Mouse (Mus musculus) layer of hippocampus, postnatal 14 days (tissue): ENCODE results near the gene Prss45. TPM values are rescaled to one million over a fixed set of nuclear protein-coding genes. Genes with fewer than 3 reads are reported as not detected.
"Not testable (repeated sequence)": the region's sequence is repeated elsewhere in the genome, so short reads cannot be mapped to it uniquely, and the experiment has no call there.

Experiments
- DNase-seq, 2 experiments: peaks; one replicate each; pipeline ENCODE4 v3.0.0; 2021 to 2022; ENCODE audit warnings: low spot score in 2 of 2, mixed read lengths in 1 of 2
- long read RNA-seq, 2 experiments: library from polyadenylated mRNA; stranded (forward); transcript quantifications; one replicate each; pipeline ENCODE4 v2.0.0; 2021
- total RNA-seq, 2 experiments: library from RNA; stranded (reverse); gene quantifications; 2 replicates each; pipeline ENCODE4 v1.2.3; 2021

The Prss45 gene
- total RNA-seq = under 1 TPM; 0.31 to 0.65 TPM
- long read RNA-seq, experiment 1 = 0 reads
- long read RNA-seq, experiment 2 = 0 reads

DNA sequence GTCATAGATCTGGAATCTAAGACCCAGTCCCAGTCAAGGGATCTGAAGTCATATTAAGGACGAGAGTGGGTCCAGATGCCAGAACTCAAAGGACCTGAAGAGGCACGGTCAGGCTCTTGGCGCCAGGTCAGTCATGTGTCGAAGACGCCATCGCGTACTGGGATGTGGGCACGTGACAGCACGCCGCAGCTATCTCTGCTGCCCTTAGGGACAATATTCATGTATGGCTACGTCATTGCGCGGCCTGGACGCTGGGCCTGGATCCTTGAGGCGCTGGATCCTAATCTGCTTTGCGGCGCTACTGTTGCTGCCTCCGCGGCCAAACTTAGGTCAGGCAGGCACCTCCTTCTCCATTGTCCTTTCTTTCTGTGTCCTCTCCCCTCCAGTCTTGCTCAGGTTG lies at the start of gene Prss45:
Prss45 (plus strand) TSS at position 178 of the 400 bp plus-strand sequence.
- no peak for DNase-seq

GRCm38 (mm10) chr9:110788169-110788568 lies 46.2 kb upstream of the Prss45 start:
- DNase-seq = no peak

- no peak for DNase-seq
Measured at GRCm38 (mm10) chr9:110790462-110790861, 43.9 kb upstream of the Prss45 start.

- DNase-seq = no peak
Measured at GRCm38 (mm10) chr9:110797013-110797412, 37.4 kb upstream of the Prss45 start.

GRCm38 (mm10) chr9:110797866-110798265 lies 36.5 kb upstream of the Prss45 start, which contains the start of gene Prss42:
TSS of gene Prss42 (plus strand) at chr9:110798166.
- DNase-seq = no peak

GRCm38 (mm10) chr9:110800834-110801479 lies 33.4 kb upstream of the Prss45 start:
- DNase-seq = no peak

GRCm38 (mm10) chr9:110803294-110803693 lies 31.1 kb upstream of the Prss45 start:
- DNase-seq = no peak

- no peak for DNase-seq
Measured at GRCm38 (mm10) chr9:110810051-110810450, 24.3 kb upstream of the Prss45 start.

DNA sequence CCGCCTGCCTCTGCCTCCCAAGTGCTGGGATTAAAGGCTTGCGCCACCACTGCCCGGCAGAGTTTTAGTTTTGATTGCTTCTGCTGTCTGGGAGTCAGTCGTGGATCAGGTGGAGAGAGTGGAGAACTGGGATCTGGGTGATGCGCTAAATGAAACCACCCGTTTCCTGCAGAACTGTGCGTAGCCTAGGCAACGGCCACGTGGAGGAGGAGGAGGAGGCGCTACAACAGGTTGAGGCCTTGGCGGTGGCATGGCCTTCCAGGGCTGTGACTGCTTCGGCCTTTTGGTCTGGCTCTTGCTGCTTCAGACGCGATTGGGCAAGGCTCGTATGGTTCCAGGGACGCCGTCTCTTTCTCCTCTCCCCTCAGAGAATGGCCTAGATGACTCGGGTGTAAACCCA lies 20.6 kb upstream of the Prss45 start, which contains the start of gene Prss44:
Prss44 (plus strand) TSS at position 206 of the 400 bp plus-strand sequence.
- DNase-seq = no peak

DNA sequence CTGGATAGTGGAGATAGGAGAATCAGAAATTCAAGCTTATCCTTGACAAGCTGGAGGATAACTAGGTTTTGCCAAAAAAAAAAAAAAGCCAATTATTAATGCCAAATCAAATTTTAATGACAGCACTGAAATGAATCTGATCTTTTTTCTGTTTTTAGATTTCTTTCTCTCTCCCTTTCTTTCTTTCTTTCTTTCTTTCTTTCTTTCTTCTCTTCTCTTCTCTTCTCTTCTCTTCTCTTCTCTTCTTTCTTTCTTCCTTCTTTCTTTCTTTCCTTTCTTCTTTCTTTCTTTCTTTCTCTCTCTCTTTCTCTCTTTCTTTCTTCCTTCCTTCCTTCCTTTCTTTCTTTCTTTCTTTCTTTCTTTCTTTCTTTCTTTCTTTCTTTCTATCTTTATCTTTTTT lies 13.8 kb upstream of the Prss45 start:
- not testable (repeated sequence) for DNase-seq

- no peak for DNase-seq
Measured at GRCm38 (mm10) chr9:110821436-110821835, 13.0 kb upstream of the Prss45 start.

DNA sequence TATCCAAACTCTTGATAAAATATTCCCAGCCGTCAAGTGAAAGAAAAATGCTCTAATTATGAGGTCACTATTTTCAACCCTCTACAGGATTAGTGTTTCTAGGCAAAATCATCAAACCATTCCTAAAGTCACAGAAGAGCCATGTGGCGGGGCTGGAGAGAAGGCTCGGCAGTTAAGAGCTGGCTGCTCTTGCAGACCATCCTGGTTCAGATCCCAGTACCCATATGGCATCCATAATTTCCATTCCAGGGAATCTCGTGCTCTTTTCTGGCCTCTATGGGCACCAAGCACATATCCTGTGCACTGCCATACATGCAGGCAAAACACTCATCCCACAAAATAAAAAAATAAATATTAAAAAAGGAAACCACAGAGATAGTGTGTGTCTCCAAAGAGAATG lies 9.0 kb upstream of the Prss45 start:
- peak in 1 of 2 experiments; percentile 15 for DNase-seq

DNA sequence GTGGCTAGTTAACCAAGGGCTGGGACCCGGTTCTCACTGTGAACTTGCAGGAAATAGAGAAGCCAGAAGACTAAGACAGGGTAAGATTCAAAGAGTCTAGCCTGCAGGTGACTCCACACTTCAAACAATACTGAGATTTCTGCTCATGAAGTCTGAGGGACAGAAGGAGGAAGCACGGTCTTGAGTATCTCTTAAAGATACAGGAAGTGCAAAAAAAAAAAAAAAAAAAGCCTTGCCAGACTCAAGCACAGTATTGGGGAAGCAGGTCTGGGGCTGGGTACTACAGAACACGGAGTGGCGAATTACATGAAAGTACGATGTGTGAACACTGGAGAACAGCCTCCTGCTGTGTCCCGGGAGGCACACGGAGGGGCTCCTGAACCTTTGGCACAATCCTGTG lies 8.6 kb upstream of the Prss45 start:
- no peak for DNase-seq

DNA sequence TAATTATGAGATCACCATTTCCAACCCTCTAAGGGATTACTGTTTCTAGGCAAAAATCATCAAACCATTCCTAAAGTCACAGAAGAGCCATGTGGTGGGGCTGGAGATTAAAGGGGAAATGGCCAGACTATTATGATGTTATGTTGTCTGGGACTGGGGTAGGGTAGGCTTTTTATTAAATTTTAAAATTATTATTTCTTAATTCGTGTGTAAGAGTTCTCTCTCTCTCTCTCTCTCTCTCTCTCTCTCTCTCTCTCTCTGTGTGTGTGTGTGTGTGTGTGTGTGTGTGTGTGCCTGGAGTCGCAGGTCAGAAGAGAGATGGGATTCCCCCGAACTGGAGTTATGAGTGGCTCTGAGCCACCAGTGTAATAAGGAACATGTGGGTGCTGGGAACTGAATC lies 8.0 kb upstream of the Prss45 start, which contains the start of gene Prss43:
Prss43 (plus strand) TSS at position 301 of the 400 bp plus-strand sequence.
- no peak for DNase-seq

DNA sequence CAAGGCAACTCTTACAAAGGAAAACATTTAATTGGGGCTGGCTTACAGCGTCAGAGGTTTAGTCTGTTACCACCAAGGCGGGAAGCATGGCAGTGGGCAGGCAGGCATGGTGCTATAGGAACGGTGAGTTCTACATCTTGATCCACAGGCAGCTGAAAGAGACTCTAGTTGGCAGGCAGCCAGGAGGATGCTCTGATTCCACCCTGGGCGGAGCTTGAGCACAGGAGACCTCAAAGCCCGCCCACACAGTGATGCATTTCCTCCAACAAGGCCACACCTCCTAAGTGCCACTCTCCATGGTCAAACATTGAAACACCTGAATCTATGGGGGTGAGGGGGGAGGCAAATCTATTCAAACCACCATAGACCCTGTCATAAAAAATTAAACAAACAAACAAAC lies 1.4 kb upstream of the Prss45 start:
- no peak for DNase-seq

DNA sequence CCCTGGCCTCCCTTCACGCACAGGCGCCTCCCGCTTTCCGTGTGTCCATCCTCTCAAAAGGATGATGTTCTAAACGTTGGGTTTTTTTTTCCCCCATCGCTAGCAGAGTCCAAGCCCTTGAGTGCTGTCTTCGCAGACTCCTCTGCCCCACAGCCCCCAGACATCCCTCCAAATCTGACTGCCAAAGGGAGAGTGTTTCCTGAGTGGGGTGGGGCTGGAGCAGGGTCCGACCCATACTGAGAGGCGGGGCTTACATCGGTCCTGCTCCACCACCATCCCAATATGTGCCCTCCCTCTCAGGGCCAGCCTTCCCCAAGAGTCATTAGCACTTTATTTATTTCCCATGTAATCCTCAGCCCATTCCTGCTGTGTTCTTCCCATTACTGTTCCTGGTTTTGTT lies 573 bp downstream of the Prss45 start:
- DNase-seq = no peak

- peak; percentile 19 to 49 for DNase-seq
Measured at GRCm38 (mm10) chr9:110836112-110836511, 1.7 kb downstream of the Prss45 start.

DNA sequence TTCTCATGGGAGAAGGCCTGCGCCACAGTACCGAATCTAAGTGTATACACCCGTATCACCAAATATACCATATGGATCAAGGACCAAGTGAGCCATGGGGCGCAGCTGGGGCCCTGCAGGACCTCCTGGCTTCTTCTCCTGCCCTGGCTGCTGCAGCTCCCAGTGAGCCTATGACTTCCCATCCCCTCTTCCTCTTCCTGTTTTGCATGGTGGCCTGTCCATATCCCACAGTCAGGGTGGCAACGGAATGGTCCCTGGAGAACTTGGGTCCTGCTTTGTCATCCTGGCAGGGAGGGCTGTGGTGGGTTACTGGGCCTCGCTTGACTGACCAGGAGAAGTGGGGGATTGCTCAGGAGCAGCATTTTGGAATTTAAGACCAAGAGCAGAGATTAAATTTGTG lies 6.5 kb downstream of the Prss45 start:
- DNase-seq = no peak

GRCm38 (mm10) chr9:110841438-110841837 lies 7.0 kb downstream of the Prss45 start:
- no peak for DNase-seq

GRCm38 (mm10) chr9:110844206-110844605 lies 9.8 kb downstream of the Prss45 start, which contains the start of gene Prss46:
TSS of gene Prss46 (plus strand) at chr9:110844506.
- no peak for DNase-seq

GRCm38 (mm10) chr9:110849162-110849561 lies 14.8 kb downstream of the Prss45 start:
- DNase-seq = no peak

GRCm38 (mm10) chr9:110855903-110856302 lies 21.5 kb downstream of the Prss45 start:
- DNase-seq = no peak

- DNase-seq = no peak
Measured at GRCm38 (mm10) chr9:110856920-110857319, 22.5 kb downstream of the Prss45 start.
